Mouse (Mus musculus) ES-E14 (cell line): ENCODE results near the gene Mif4gd. TPM values are rescaled to one million over a fixed set of nuclear protein-coding genes. Genes with fewer than 3 reads are reported as not detected.
A peak's percentile ranks its signal among the peaks of the same experiment; 100 is the strongest.

ENCODE experiments used
- DNase-seq: peaks from one replicate; pipeline ENCODE4 v3.0.0-alpha.2; 2013; ENCODE audit warnings: low read depth, low spot score
- H3K27ac ChIP-seq: 2 replicates; pipeline ENCODE4 v1.5.1; 2012; ENCODE audit warnings: low read depth, mild to moderate bottlenecking, low read length, moderate library complexity, mixed read lengths; ENCODE audit not compliant: poor library complexity, insufficient read depth, severe bottlenecking
- H3K36me3 ChIP-seq: 2 replicates; pipeline ENCODE4 v1.6.1; 2012; ENCODE audit warnings: mild to moderate bottlenecking, low read length, moderate library complexity, mixed read lengths; ENCODE audit not compliant: control insufficient read depth, poor library complexity, insufficient read depth, severe bottlenecking
- H3K4me1 ChIP-seq, 2 experiments: fragments of 150-350 bp in 1 of 2; sonication (generic) in 1 of 2; 2 replicates each; pipeline ENCODE4 v1.6.1; 2012; ENCODE audit warnings: low read length in 2 of 2, mild to moderate bottlenecking in 1 of 2, mixed read lengths in 1 of 2; ENCODE audit not compliant: control insufficient read depth in 2 of 2, insufficient read depth in 2 of 2, poor library complexity in 1 of 2
- H3K4me3 ChIP-seq, 2 experiments: fragments of 150-350 bp in 1 of 2; sonication (generic) in 1 of 2; 2 replicates each; pipeline ENCODE4 v1.5.1; 2012; ENCODE audit warnings: low read length in 2 of 2, low read depth in 1 of 2, mild to moderate bottlenecking in 1 of 2, mixed read lengths in 1 of 2; ENCODE audit not compliant: insufficient read depth in 1 of 2, poor library complexity in 1 of 2, severe bottlenecking in 1 of 2
- H3K9ac ChIP-seq: 2 replicates; pipeline ENCODE4 v1.6.1; 2012; ENCODE audit warnings: low read depth, mild to moderate bottlenecking, low read length, mixed read lengths; ENCODE audit not compliant: poor library complexity, insufficient read depth, severe bottlenecking
- H3K9me3 ChIP-seq: fragments of 150-350 bp; sonication (generic); 2 replicates; pipeline ENCODE4 v1.6.1; 2012; ENCODE audit warnings: low read depth, mild to moderate bottlenecking, low read length; ENCODE audit not compliant: control insufficient read depth, insufficient read depth
- CHD2 ChIP-seq: IDR thresholded peaks from 2 replicates; pipeline ENCODE4 v1.6.1; 2014; ENCODE audit warnings: mild to moderate bottlenecking, low read depth, low read length, inconsistent platforms
- HCFC1 ChIP-seq: IDR thresholded peaks from 2 replicates; pipeline ENCODE4 v1.6.1; 2012; ENCODE audit warnings: low read length, inconsistent platforms, borderline replicate concordance; ENCODE audit not compliant: insufficient read depth
- MAFK ChIP-seq: IDR thresholded peaks from 2 replicates; pipeline ENCODE4 v1.6.1; 2014; ENCODE audit warnings: mild to moderate bottlenecking, low read depth, low read length, inconsistent platforms; ENCODE audit not compliant: insufficient read depth
- ZC3H11A ChIP-seq: IDR thresholded peaks from 2 replicates; pipeline ENCODE4 v1.6.1; 2012; ENCODE audit warnings: low read depth, mild to moderate bottlenecking, inconsistent platforms, low read length, borderline replicate concordance
- ZNF384 ChIP-seq: IDR thresholded peaks from 2 replicates; pipeline ENCODE4 v1.6.1; 2012; ENCODE audit warnings: low read depth, low read length, inconsistent platforms
- in situ Hi-C, 2 experiments: fragments of 600-800 bp; cut with MboI; formaldehyde crosslinking; loops; one replicate each; pipeline ENCODE4 v1.15.1; 2025; ENCODE audit warnings: low sequenced_read_pairs in 2 of 2, inconsistent platforms in 1 of 2; ENCODE audit not compliant: unreplicated experiment in 2 of 2
- total RNA-seq: library from RNA; depleted of rRNA; stranded (reverse); fragments of 300-350 nt; gene quantifications from 2 replicates; pipeline ENCODE4 v1.2.3, GENCODE M21; 2012

Mif4gd gene
- total RNA-seq, 1 experiment, result 63.8 TPM

- peak overlapping the region; percentile 67 to 91 for H3K4me3 ChIP-seq
- in situ Hi-C loops, result no loop called here
These were observed 9.7 kb downstream of the Mif4gd start for GRCm38 (mm10) chr11:115603128-115603475.

GRCm38 (mm10) chr11:115601174-115601573, 11.6 kb downstream of the Mif4gd start:
- in situ Hi-C loops, result no loop called here
- H3K36me3 ChIP-seq, result peaks cover 16% of the 10 kb centered on the region
- no peak overlapping the region for H3K9ac ChIP-seq
- no peak for TF ChIP-seq CHD2
- peaks cover 2 to 3% of the 10 kb centered on the region in 2 experiments; a peak in 1 of 4 replicates for H3K4me1 ChIP-seq
- H3K27ac ChIP-seq, result no peak overlapping the region
- no peaks in the 10 kb centered on the region for H3K9me3 ChIP-seq
- no peak overlapping the region for H3K4me3 ChIP-seq
- DNase-seq, result no peak

More at GRCm38 (mm10) chr11:115603128-115603475, 9.7 kb downstream of the Mif4gd start:
- Histone ChIP-seq H3K4me1 (peaks cover 2 to 3% of the 10 kb centered on the region in 2 experiments; a peak in 1 of 4 replicates), H3K9ac (peak overlapping the region; percentile 98), H3K36me3 (peaks cover 31% of the 10 kb centered on the region), H3K9me3 (no peaks in the 10 kb centered on the region), H3K27ac (no peak overlapping the region)
- TF ChIP-seq ZC3H11A, result no peak
- TF ChIP-seq CHD2, result no peak
- no peak for TF ChIP-seq MAFK
- TF ChIP-seq ZNF384, result no peak
- TF ChIP-seq HCFC1, result no peak
- no peak for DNase-seq

- H3K4me1 ChIP-seq, result peaks cover 2 to 3% of the 10 kb centered on the region in 2 experiments; a peak in 1 of 4 replicates
- in situ Hi-C loops, result no loop called here
- DNase-seq, result no peak
- no peaks in the 10 kb centered on the region for H3K9me3 ChIP-seq
- no peak overlapping the region for H3K27ac ChIP-seq
- H3K9ac ChIP-seq, result no peak overlapping the region
- peaks cover 11% of the 10 kb centered on the region; the same call in 1 of the 2 replicates for H3K36me3 ChIP-seq
- H3K4me3 ChIP-seq, result no peak overlapping the region
- TF ChIP-seq MAFK (no peak), CHD2 (no peak), ZNF384 (no peak)
These were observed 12.0 kb downstream of the Mif4gd start for GRCm38 (mm10) chr11:115600743-115601142.

GRCm38 (mm10) chr11:115599722-115600121, 13.0 kb downstream of the Mif4gd start:
- H3K36me3 ChIP-seq, result peaks cover 12% of the 10 kb centered on the region
- peaks cover 2 to 3% of the 10 kb centered on the region in 2 experiments; a peak in 1 of 4 replicates for H3K4me1 ChIP-seq
- no peak overlapping the region for H3K9ac ChIP-seq
- no peak overlapping the region for H3K4me3 ChIP-seq
- H3K27ac ChIP-seq, result no peak overlapping the region
- in situ Hi-C loops, result no loop called here
- DNase-seq, result no peak
- no peaks in the 10 kb centered on the region for H3K9me3 ChIP-seq
- no peak for TF ChIP-seq HCFC1
- no peak for TF ChIP-seq CHD2
- TF ChIP-seq ZC3H11A, result no peak
- TF ChIP-seq ZNF384, result no peak
- no peak for TF ChIP-seq MAFK

GRCm38 (mm10) chr11:115598309-115598708, 14.5 kb downstream of the Mif4gd start:
- Histone ChIP-seq H3K9me3 (no peaks in the 10 kb centered on the region), H3K9ac (no peak overlapping the region), H3K27ac (no peak overlapping the region), H3K36me3 (peaks cover 25% of the 10 kb centered on the region), H3K4me3 (no peak overlapping the region), H3K4me1 (peaks cover 2 to 3% of the 10 kb centered on the region in 2 experiments; a peak in 1 of 4 replicates)
- in situ Hi-C loops, result no loop called here
- DNase-seq, result no peak
- TF ChIP-seq CHD2, result no peak
